Mouse (Mus musculus) CH12.LX (cell line): ENCODE measurements at regions not wholly inside any gene's neighbourhood (a gene's known extent, or its start where the extent isn't known, plus 50 kb on each side); places are given as distances from the start of the nearest gene placed in this dataset.

Experiments
- DNase-seq: peaks from one replicate; pipeline ENCODE4 v3.0.0-alpha.2; 2013; ENCODE audit errors: extremely low read depth
- H3K27ac ChIP-seq: 2 replicates; pipeline ENCODE4 v1.5.1; 2012; ENCODE audit warnings: low read depth, mild to moderate bottlenecking, control low read depth, moderate library complexity; ENCODE audit not compliant: insufficient read depth
- H3K27me3 ChIP-seq: replicated peaks from 2 replicates; pipeline ENCODE3; 2012; ENCODE audit warnings: inconsistent platforms
- H3K36me3 ChIP-seq, 2 experiments: replicated peaks in 1 of 2; 2 replicates each; pipeline versions ENCODE3 to v1.6.1; 2012; ENCODE audit warnings: inconsistent platforms in 1 of 2, low read length in 1 of 2, mild to moderate bottlenecking in 1 of 2, mixed read lengths in 1 of 2, moderate library complexity in 1 of 2; ENCODE audit not compliant: control insufficient read depth in 1 of 2, insufficient read depth in 1 of 2
- H3K4me1 ChIP-seq, 2 experiments: 2 replicates each; pipeline ENCODE4 v1.6.1; 2012; ENCODE audit warnings: inconsistent platforms in 1 of 2, moderate library complexity in 1 of 2; ENCODE audit not compliant: insufficient read depth in 2 of 2, control insufficient read depth in 1 of 2
- H3K4me2 ChIP-seq: 2 replicates; pipeline ENCODE4 v1.6.1; 2012; ENCODE audit warnings: low read depth, mild to moderate bottlenecking, control low read depth; ENCODE audit not compliant: poor library complexity, insufficient read depth, severe bottlenecking
- H3K4me3 ChIP-seq, 3 experiments: fragments of 150-350 bp in 1 of 3; sonication (generic) in 1 of 3; replicated peaks in 1 of 3; 2 replicates each; pipeline versions ENCODE3 to v1.5.1; 2011 to 2012; ENCODE audit warnings: low read depth in 2 of 3, low read length in 2 of 3, mild to moderate bottlenecking in 2 of 3, moderate library complexity in 2 of 3, control low read depth in 1 of 3, improper control_type of control experiment in 1 of 3, inconsistent platforms in 1 of 3, mixed read lengths in 1 of 3; ENCODE audit not compliant: poor library complexity in 1 of 3
- H3K79me2 ChIP-seq: replicated peaks from 2 replicates; pipeline ENCODE4 v1.6.1; 2012; ENCODE audit warnings: mild to moderate bottlenecking, moderate library complexity; ENCODE audit not compliant: control insufficient read depth, poor library complexity, insufficient read depth, severe bottlenecking; ENCODE audit errors: extremely low read depth
- H3K9ac ChIP-seq: 2 replicates; pipeline ENCODE4 v1.6.1; 2012; ENCODE audit warnings: low read depth, mild to moderate bottlenecking, control low read depth, moderate library complexity; ENCODE audit not compliant: insufficient read depth
- H3K9me3 ChIP-seq: replicated peaks from 2 replicates; pipeline ENCODE3; 2012; ENCODE audit warnings: low read length, inconsistent platforms, mixed read lengths
- BHLHE40 ChIP-seq: IDR thresholded peaks from 2 replicates; pipeline ENCODE4 v1.6.1; 2011; ENCODE audit warnings: mild to moderate bottlenecking, low read depth, low read length, improper control_type of control experiment
- CHD1 ChIP-seq: IDR thresholded peaks from 2 replicates; pipeline ENCODE4 v1.6.1; 2012; ENCODE audit warnings: low read depth, low read length, improper control_type of control experiment, inconsistent platforms
- CHD2 ChIP-seq: IDR thresholded peaks from 2 replicates; pipeline ENCODE4 v1.6.1; 2011; ENCODE audit warnings: low read length, improper control_type of control experiment
- ELF1 ChIP-seq: IDR thresholded peaks from 2 replicates; pipeline ENCODE4 v1.6.1; 2014; ENCODE audit warnings: low read depth, mild to moderate bottlenecking, inconsistent platforms, low read length, improper control_type of control experiment
- EP300 ChIP-seq: IDR thresholded peaks from 2 replicates; pipeline ENCODE4 v1.6.1; 2011; ENCODE audit warnings: low read length, improper control_type of control experiment
- ETS1 ChIP-seq: conservative IDR thresholded peaks from 2 replicates; pipeline ENCODE4 v1.6.1; 2012; ENCODE audit warnings: low read depth, mild to moderate bottlenecking, inconsistent platforms, low read length, improper control_type of control experiment, moderate library complexity
- JUN ChIP-seq: IDR thresholded peaks from 2 replicates; pipeline ENCODE4 v1.6.1; 2011; ENCODE audit warnings: low read depth, mild to moderate bottlenecking, low read length, improper control_type of control experiment, moderate library complexity; ENCODE audit not compliant: insufficient read depth
- KAT2A ChIP-seq: IDR thresholded peaks from 2 replicates; pipeline ENCODE4 v1.6.1; 2012; ENCODE audit warnings: low read length, improper control_type of control experiment, inconsistent platforms; ENCODE audit not compliant: insufficient replicate concordance
- MAFK ChIP-seq: IDR thresholded peaks from 2 replicates; pipeline ENCODE4 v1.6.1; 2011; ENCODE audit warnings: low read length, improper control_type of control experiment; ENCODE audit not compliant: insufficient replicate concordance
- MAX ChIP-seq: IDR thresholded peaks from 2 replicates; pipeline ENCODE4 v1.6.1; 2011; ENCODE audit warnings: low read length, improper control_type of control experiment
- MAZ ChIP-seq: IDR thresholded peaks from 2 replicates; pipeline ENCODE4 v1.6.1; 2012; ENCODE audit warnings: low read depth, mild to moderate bottlenecking, inconsistent platforms, low read length, improper control_type of control experiment, moderate library complexity
- MEF2A ChIP-seq: IDR thresholded peaks from 2 replicates; pipeline ENCODE4 v1.6.1; 2014; ENCODE audit warnings: low read depth, mild to moderate bottlenecking, inconsistent platforms, low read length, improper control_type of control experiment, borderline replicate concordance
- MXI1 ChIP-seq: IDR thresholded peaks from 2 replicates; pipeline ENCODE4 v1.6.1; 2011; ENCODE audit warnings: mild to moderate bottlenecking, low read depth, low read length, improper control_type of control experiment
- MYC ChIP-seq: IDR thresholded peaks from 2 replicates; pipeline ENCODE4 v1.6.1; 2011; ENCODE audit warnings: low read depth, mild to moderate bottlenecking, improper control_type of control experiment, low read length
- NELFE ChIP-seq: IDR thresholded peaks from 2 replicates; pipeline ENCODE4 v1.6.1; 2011; ENCODE audit warnings: low read depth, low read length, improper control_type of control experiment
- NRF1 ChIP-seq: IDR thresholded peaks from 2 replicates; pipeline ENCODE4 v1.6.1; 2014; ENCODE audit warnings: low read depth, mild to moderate bottlenecking, inconsistent platforms, low read length, improper control_type of control experiment, moderate library complexity
- POLR2A ChIP-seq: IDR thresholded peaks from 2 replicates; pipeline ENCODE4 v1.6.1; 2011; ENCODE audit warnings: low read depth, mild to moderate bottlenecking, improper control_type of control experiment, low read length
- POLR2AphosphoS2 ChIP-seq: IDR thresholded peaks from 2 replicates; pipeline ENCODE4 v1.6.1; 2011; ENCODE audit warnings: low read depth, low read length, improper control_type of control experiment
- RAD21 ChIP-seq: IDR thresholded peaks from 2 replicates; pipeline ENCODE4 v1.6.1; 2011; ENCODE audit warnings: low read depth, mild to moderate bottlenecking, low read length, improper control_type of control experiment, moderate library complexity
- TBP ChIP-seq: conservative IDR thresholded peaks from 2 replicates; pipeline ENCODE4 v1.6.1; 2011; ENCODE audit warnings: low read depth, low read length, improper control_type of control experiment
- TCF12 ChIP-seq: IDR thresholded peaks from 2 replicates; pipeline ENCODE4 v1.6.1; 2014; ENCODE audit warnings: low read depth, mild to moderate bottlenecking, inconsistent platforms, low read length, improper control_type of control experiment
- UBTF ChIP-seq: IDR thresholded peaks from 2 replicates; pipeline ENCODE4 v1.6.1; 2012; ENCODE audit warnings: low read depth, mild to moderate bottlenecking, inconsistent platforms, low read length, improper control_type of control experiment, moderate library complexity
- USF1 ChIP-seq: IDR thresholded peaks from 2 replicates; pipeline ENCODE4 v1.6.1; 2014; ENCODE audit warnings: low read depth, mild to moderate bottlenecking, inconsistent platforms, low read length, improper control_type of control experiment
- USF2 ChIP-seq: conservative IDR thresholded peaks from 2 replicates; pipeline ENCODE4 v1.6.1; 2011; ENCODE audit warnings: low read depth, low read length, improper control_type of control experiment
- ZC3H11A ChIP-seq: IDR thresholded peaks from 2 replicates; pipeline ENCODE4 v1.6.1; 2012; ENCODE audit warnings: low read depth, mild to moderate bottlenecking, inconsistent platforms, low read length, improper control_type of control experiment
- ZNF384 ChIP-seq: IDR thresholded peaks from 2 replicates; pipeline ENCODE4 v1.6.1; 2012; ENCODE audit warnings: low read depth, low read length, improper control_type of control experiment, inconsistent platforms
- dilution Hi-C: fragments of 300-500 bp; cut with MboI; formaldehyde crosslinking; loops from 2 replicates; pipeline ENCODE4 v1.14.3; 2020; ENCODE audit warnings: low sequenced_read_pairs; ENCODE audit not compliant: extremely low pct_unique_long_range_greater_than_20kb, extremely low pct_ligation_motif_present
- in situ Hi-C: fragments of 300-500 bp; cut with MboI; formaldehyde crosslinking; loops from 3 replicates; pipeline ENCODE4 v1.14.3; 2019; ENCODE audit warnings: low sequenced_read_pairs, low pct_ligation_motif_present, low pct_unique_long_range_greater_than_20kb, mixed read lengths

GRCm38 (mm10) chr2:148505651-148506050 is 62.3 kb upstream of the Cd93 start:
- Histone ChIP-seq H3K27ac (no peak overlapping the region), H3K4me3 (no peak overlapping the region), H3K9me3 (no peaks in the 10 kb centered on the region), H3K36me3 (no peaks in the 10 kb centered on the region), H3K27me3 (no peaks in the 10 kb centered on the region), H3K79me2 (no peaks in the 10 kb centered on the region), H3K9ac (no peak overlapping the region), H3K4me1 (no peaks in the 10 kb centered on the region), H3K4me2 (no peak overlapping the region)
- in situ Hi-C loops: no loop called here
- DNase-seq: no peak
- dilution Hi-C loops: no loop called here
- TF ChIP-seq MXI1 (no peak), TCF12 (no peak), RAD21 (no peak), CHD2 (no peak), MYC (no peak), BHLHE40 (no peak), POLR2A (no peak), EP300 (no peak), MEF2A (no peak), KAT2A (no peak)

DNA sequence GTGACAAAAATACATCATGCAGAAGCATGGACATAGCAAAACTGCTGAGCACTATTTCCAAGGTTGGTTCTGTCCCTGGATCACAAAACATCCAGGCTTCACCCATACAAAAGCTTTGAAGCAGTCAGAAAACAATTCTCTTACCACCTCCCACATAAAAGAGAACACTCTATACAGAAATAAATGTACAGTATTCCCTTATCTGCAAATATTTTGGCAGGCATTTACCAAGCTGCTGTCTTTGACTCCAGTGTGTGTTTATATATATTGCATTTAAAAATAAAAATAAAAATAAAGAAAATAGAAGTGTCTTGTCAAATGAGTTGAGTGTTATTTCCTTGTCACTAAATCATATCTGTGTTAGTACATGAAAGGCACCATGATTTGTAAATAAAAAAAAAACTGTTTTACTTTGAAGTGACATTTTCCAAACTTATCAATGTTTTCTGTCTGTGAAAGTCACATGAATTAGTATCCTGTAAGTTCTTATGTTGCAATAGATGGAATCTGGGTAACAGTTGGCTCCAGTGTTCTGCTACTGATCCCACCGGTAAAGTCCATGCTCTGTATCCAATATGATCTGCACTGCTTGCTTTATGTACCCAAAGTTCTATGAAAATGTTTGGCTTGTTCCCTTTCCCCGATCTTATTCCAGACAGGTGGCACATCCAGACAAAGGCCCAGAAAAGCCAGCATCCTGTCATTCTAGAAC is 59.9 kb upstream of the Cd93 start:
- Histone ChIP-seq H3K4me2 (no peak overlapping the region), H3K9ac (no peak overlapping the region), H3K36me3 (no peaks in the 10 kb centered on the region), H3K79me2 (no peaks in the 10 kb centered on the region)
- TF ChIP-seq ELF1: no peak
- no peak for TF ChIP-seq JUN
- TF ChIP-seq USF1: no peak
- no peak for TF ChIP-seq TCF12
- TF ChIP-seq MAZ: no peak
- TF ChIP-seq NRF1: no peak
- no peak for TF ChIP-seq KAT2A
- TF ChIP-seq POLR2AphosphoS2: no peak
- TF ChIP-seq MAFK: no peak
- no peak for TF ChIP-seq ZNF384
- no peak for TF ChIP-seq ETS1
- TF ChIP-seq ZC3H11A: no peak
- TF ChIP-seq CHD1: no peak
- no peak for TF ChIP-seq UBTF
- TF ChIP-seq MAX: no peak
- TF ChIP-seq NELFE: no peak
- no peak for TF ChIP-seq USF2
- TF ChIP-seq TBP: no peak
- TF ChIP-seq, all 38 proteins: peak for 0
- Histone ChIP-seq H3K4me1 (no peaks in the 10 kb centered on the region), H3K9me3 (no peaks in the 10 kb centered on the region), H3K27me3 (no peaks in the 10 kb centered on the region), H3K4me3 (no peak overlapping the region), H3K27ac (no peak overlapping the region)
- in situ Hi-C loops (no loop called here), dilution Hi-C loops (no loop called here)
- no peak for DNase-seq
